Mouse (Mus musculus) pancreas, adult 10 weeks (tissue): ENCODE data around the gene L3mbtl3. TPM values are rescaled to one million over a fixed set of nuclear protein-coding genes. Genes with fewer than 3 reads are reported as not detected.

Experiments used
- polyA plus RNA-seq: library from polyadenylated mRNA; stranded (reverse); fragments of 350-450 nt; fragmentation: Illumina TruSeq; extraction: RNeasy Lipid Tissue Mini Kit (QIAGEN cat#74804); gene quantifications from one replicate; pipeline ENCODE4 v1.2.3, GENCODE M21; 2015; ENCODE audit warnings: low read depth, low replicate concordance; ENCODE audit not compliant: insufficient read depth

L3mbtl3 gene
- 1.9 TPM for polyA plus RNA-seq

DNA sequence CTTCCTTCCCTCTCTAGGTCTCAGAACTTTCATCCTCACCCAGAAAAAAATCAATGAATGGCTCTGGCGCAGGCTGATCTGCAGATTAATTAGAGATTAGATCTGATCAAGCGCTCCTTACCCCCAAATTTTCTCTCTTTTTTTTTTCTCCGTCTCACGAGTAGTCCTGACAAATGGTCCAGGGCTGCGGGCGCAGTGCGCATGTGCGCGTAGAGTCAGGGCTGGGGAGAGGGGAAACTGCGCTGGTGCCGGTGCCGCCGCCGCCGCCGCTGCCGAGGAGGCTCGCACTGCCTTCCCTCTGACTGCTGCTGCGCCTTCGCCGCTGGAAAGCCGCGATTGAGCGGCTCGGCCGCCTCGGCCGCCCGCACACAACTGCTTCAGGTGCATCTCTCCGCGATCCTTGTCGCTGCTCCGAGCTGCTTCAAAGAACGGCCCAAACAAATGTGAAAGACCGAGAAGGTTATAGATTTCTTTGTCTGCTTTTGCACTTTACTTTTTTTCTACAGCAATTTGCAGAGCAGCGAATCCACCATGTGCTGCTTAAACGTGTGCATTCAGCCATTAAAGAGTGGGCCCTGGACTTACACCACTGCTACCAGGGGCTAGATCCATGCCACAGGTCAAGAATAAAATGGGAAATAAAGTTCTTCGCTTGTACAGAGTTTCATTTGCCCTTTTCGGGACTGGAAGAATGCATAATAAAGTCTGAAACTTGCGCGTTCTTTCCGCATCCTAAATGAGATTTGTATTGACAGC lies at the start of gene L3mbtl3:
Gene L3mbtl3, minus strand, starts transcription at position 182 of the 756 bp plus-strand sequence.

GRCm38 (mm10) chr10:26229488-26229887 lies 146.3 kb downstream of the L3mbtl3 start, which contains the start of gene Samd3:
TSS of gene Samd3 (plus strand) at chr10:26229707.

Other genes with a start within 250 kb of the L3mbtl3 start
- gene Samd3, start 146.3 kb downstream of the L3mbtl3 start, polyA plus RNA-seq = not detected